Mouse (Mus musculus) C2C12 (cell line): ENCODE measurements around the gene Enox1. TPM values are rescaled to one million over a fixed set of nuclear protein-coding genes. Genes with fewer than 3 reads are reported as not detected.

Experiments
- H3K27me3 ChIP-seq: one replicate; pipeline ENCODE4 v1.6.1; 2011; ENCODE audit not compliant: control insufficient read depth, insufficient read depth, insufficient read length
- H3K36me3 ChIP-seq: one replicate; pipeline ENCODE4 v1.6.1; 2011; ENCODE audit not compliant: control insufficient read depth, insufficient read depth
- H3K4me3 ChIP-seq: one replicate; pipeline ENCODE4 v1.5.1; 2011; ENCODE audit warnings: mild to moderate bottlenecking, control low read depth; ENCODE audit not compliant: poor library complexity, insufficient read depth, severe bottlenecking
- H3K79me2 ChIP-seq: one replicate; pipeline ENCODE4 v1.6.1; 2011; ENCODE audit not compliant: control insufficient read depth, insufficient read depth
- H3K79me3 ChIP-seq: one replicate; pipeline ENCODE4 v1.6.1; 2011; ENCODE audit warnings: low read depth, control low read depth
- H3ac ChIP-seq: one replicate; pipeline ENCODE3; 2011; ENCODE audit warnings: low read depth; ENCODE audit not compliant: control insufficient read depth, insufficient read length
- CEBPB ChIP-seq: IDR thresholded peaks from one replicate; pipeline ENCODE4 v1.6.1; 2011; ENCODE audit warnings: low read depth, mild to moderate bottlenecking, control low read depth, moderate library complexity
- CTCF ChIP-seq: IDR thresholded peaks from one replicate; pipeline ENCODE4 v1.5.1; 2011; ENCODE audit not compliant: control insufficient read depth, insufficient read depth, insufficient read length
- FOSL1 ChIP-seq: IDR thresholded peaks from one replicate; pipeline ENCODE4 v1.8.0; 2011; ENCODE audit warnings: mild to moderate bottlenecking, low read length; ENCODE audit not compliant: poor library complexity, insufficient read depth, severe bottlenecking
- MAX ChIP-seq: IDR thresholded peaks from one replicate; pipeline ENCODE4 v1.6.1; 2011; ENCODE audit warnings: mild to moderate bottlenecking, control low read depth
- MYOD1 ChIP-seq: IDR thresholded peaks from one replicate; pipeline ENCODE4 v1.6.1; 2011; ENCODE audit warnings: low read depth; ENCODE audit not compliant: control insufficient read depth, insufficient read length
- MYOG ChIP-seq: IDR thresholded peaks from one replicate; pipeline ENCODE4 v1.6.1; 2011; ENCODE audit not compliant: control insufficient read depth, insufficient read length; ENCODE audit errors: extremely low read depth
- USF1 ChIP-seq: IDR thresholded peaks from one replicate; pipeline ENCODE4 v1.6.1; 2011; ENCODE audit warnings: low read depth, mild to moderate bottlenecking, control low read depth, moderate library complexity
- polyA plus RNA-seq: library from polyadenylated mRNA; unstranded; fragments of >200 nt; fragmentation: generic; extraction: Trizol; gene quantifications from one replicate; pipeline ENCODE4 v1.2.1, GENCODE M21; 2012; ENCODE audit warnings: missing spikeins

Gene Enox1
- polyA plus RNA-seq, 1 experiment, result 0.75 TPM

DNA sequence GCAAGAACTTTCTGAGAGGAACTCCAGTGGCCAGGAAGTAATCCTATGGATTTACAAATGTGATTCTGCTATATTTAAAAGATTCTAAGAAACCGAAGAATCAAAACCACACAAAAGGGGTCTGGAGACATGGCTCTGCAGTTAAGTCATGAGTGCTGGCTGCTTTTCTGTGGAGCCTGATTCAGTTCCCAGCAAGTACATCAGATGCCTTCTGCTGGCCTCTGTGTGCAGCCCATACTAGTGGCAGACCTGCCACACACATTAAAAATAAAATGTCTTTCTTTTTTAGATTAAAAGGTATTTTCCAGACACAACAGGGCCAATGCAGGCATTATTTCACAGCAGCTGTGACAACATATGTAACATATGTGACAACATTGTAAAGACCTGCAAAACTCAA lies 235.9 kb downstream of the Enox1 start:
- TF ChIP-seq FOSL1, result no peak
- TF ChIP-seq MYOD1, result no peak
- TF ChIP-seq CEBPB, result no peak
- TF ChIP-seq MAX, result no peak
- TF ChIP-seq USF1, result no peak
- no peak for TF ChIP-seq MYOG
- TF ChIP-seq CTCF, result no peak
- no peaks in the 10 kb centered on the region for H3K79me2 ChIP-seq
- H3K36me3 ChIP-seq, result no peaks in the 10 kb centered on the region
- H3K79me3 ChIP-seq, result no peaks in the 10 kb centered on the region
- no peak overlapping the region for H3ac ChIP-seq
- H3K27me3 ChIP-seq, result no peaks in the 10 kb centered on the region
- no peak overlapping the region for H3K4me3 ChIP-seq

GRCm38 (mm10) chr14:77406241-77407114 lies 249.9 kb downstream of the Enox1 start:
- Histone ChIP-seq H3K79me3 (no peaks in the 10 kb centered on the region), H3K4me3 (no peak overlapping the region), H3ac (no peak overlapping the region), H3K36me3 (no peaks in the 10 kb centered on the region), H3K79me2 (no peaks in the 10 kb centered on the region), H3K27me3 (no peaks in the 10 kb centered on the region)
- no peak for TF ChIP-seq MAX
- no peak for TF ChIP-seq USF1
- TF ChIP-seq CEBPB, result no peak
- no peak for TF ChIP-seq CTCF
- TF ChIP-seq FOSL1, result no peak
- TF ChIP-seq MYOG, result no peak
- no peak for TF ChIP-seq MYOD1

DNA sequence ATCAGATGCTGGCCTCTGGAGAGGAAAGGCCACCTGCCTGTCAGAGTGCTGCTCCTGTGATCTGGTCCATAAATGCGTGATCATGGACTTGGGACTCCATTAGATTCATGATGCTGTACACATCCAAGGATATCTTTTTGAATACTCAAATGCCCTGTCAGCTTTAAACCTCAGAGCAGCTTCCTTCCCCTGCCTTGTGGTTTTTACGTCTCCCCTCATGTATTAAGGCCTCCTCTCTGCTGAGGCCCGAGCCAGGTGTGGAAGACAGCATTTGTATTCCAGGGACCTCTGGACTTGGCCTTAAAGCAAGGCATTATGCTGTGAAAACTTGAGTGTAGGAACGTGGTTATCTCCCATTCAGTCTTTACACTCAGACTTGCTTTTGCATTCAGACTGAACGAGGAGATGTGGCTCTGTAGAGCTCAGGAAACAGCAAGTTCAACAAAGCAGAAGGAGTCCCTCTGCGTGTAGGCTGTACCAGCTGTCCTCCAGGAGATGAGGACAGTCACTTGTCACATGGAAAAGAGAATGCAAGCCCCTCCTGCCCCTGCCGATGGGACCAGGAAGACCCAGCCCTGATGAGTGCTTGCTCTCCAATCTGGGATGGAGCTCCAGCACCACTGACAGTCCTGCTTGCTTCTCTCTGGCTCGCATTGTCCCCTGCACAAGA lies 252.8 kb downstream of the Enox1 start:
- Histone ChIP-seq H3K4me3 (no peak overlapping the region), H3K36me3 (no peaks in the 10 kb centered on the region), H3ac (no peak overlapping the region), H3K79me3 (no peaks in the 10 kb centered on the region), H3K27me3 (no peaks in the 10 kb centered on the region), H3K79me2 (no peaks in the 10 kb centered on the region)
- TF ChIP-seq CTCF (no peak), USF1 (no peak), FOSL1 (no peak)

GRCm38 (mm10) chr14:77410354-77410753 lies 253.8 kb downstream of the Enox1 start:
- TF ChIP-seq CTCF, result no peak
- TF ChIP-seq FOSL1, result no peak
- no peak for TF ChIP-seq MYOD1
- TF ChIP-seq CEBPB, result no peak
- TF ChIP-seq MAX, result no peak
- no peak for TF ChIP-seq MYOG
- no peak for TF ChIP-seq USF1
- no peak overlapping the region for H3ac ChIP-seq
- no peaks in the 10 kb centered on the region for H3K36me3 ChIP-seq
- H3K79me2 ChIP-seq, result no peaks in the 10 kb centered on the region
- H3K79me3 ChIP-seq, result no peaks in the 10 kb centered on the region
- H3K4me3 ChIP-seq, result no peak overlapping the region
- H3K27me3 ChIP-seq, result no peaks in the 10 kb centered on the region

GRCm38 (mm10) chr14:77413106-77413505 lies 256.5 kb downstream of the Enox1 start:
- no peaks in the 10 kb centered on the region for H3K36me3 ChIP-seq
- no peaks in the 10 kb centered on the region for H3K27me3 ChIP-seq
- no peak overlapping the region for H3ac ChIP-seq
- no peaks in the 10 kb centered on the region for H3K79me2 ChIP-seq
- no peak overlapping the region for H3K4me3 ChIP-seq
- TF ChIP-seq MYOD1 (no peak), MYOG (no peak), CTCF (no peak), USF1 (no peak), MAX (no peak), FOSL1 (no peak), CEBPB (no peak)
- no peaks in the 10 kb centered on the region for H3K79me3 ChIP-seq

- H3K36me3 ChIP-seq, result no peaks in the 10 kb centered on the region
- H3K79me2 ChIP-seq, result no peaks in the 10 kb centered on the region
- H3K79me3 ChIP-seq, result no peaks in the 10 kb centered on the region
- no peaks in the 10 kb centered on the region for H3K27me3 ChIP-seq
- no peak overlapping the region for H3ac ChIP-seq
- no peak for TF ChIP-seq MYOG
- TF ChIP-seq MYOD1, result peak; percentile 71
- TF ChIP-seq MAX, result no peak
- no peak overlapping the region for H3K4me3 ChIP-seq
Measured at GRCm38 (mm10) chr14:77416358-77416757, 259.8 kb downstream of the Enox1 start.
